Mouse (Mus musculus) hindbrain, embryonic 14.5 days (tissue): ENCODE results near the gene Serhl. TPM values are rescaled to one million over a fixed set of nuclear protein-coding genes. Genes with fewer than 3 reads are reported as not detected.

Experiments
- ATAC-seq: fragments of 200-750 bp; cut with Nextera tagmentation; 2 replicates; pipeline ENCODE4 v1.8.0; 2017; ENCODE audit warnings: moderate number of reproducible peaks, mild to moderate bottlenecking, moderate TSS enrichment, moderate library complexity; ENCODE audit not compliant: low FRiP score
- DNase-seq: peaks from one replicate; pipeline ENCODE4 v3.0.0-alpha.2; 2015; ENCODE audit warnings: low spot score
- H3K27ac ChIP-seq: fragments of 300-500 bp; sonication (generic); 2 replicates; pipeline ENCODE4 v1.5.1; 2014; ENCODE audit warnings: mild to moderate bottlenecking, moderate library complexity
- H3K27me3 ChIP-seq: fragments of 300-500 bp; sonication (generic); 2 replicates; pipeline ENCODE4 v1.6.1; 2014; ENCODE audit warnings: mild to moderate bottlenecking, low read length, mixed read lengths; ENCODE audit not compliant: control insufficient read depth, insufficient read depth
- H3K36me3 ChIP-seq: fragments of 300-500 bp; sonication (generic); replicated peaks from 2 replicates; pipeline ENCODE4 v1.6.1; 2014; ENCODE audit not compliant: control insufficient read depth, insufficient read depth
- H3K4me1 ChIP-seq: fragments of 300-500 bp; sonication (generic); replicated peaks from 2 replicates; pipeline ENCODE4 v1.6.1; 2014; ENCODE audit warnings: antibody characterized with exemption, low read length, mixed read lengths; ENCODE audit not compliant: control insufficient read depth, insufficient read depth
- H3K4me2 ChIP-seq: fragments of 300-500 bp; sonication (generic); replicated peaks from 2 replicates; pipeline ENCODE4 v1.6.1; 2014; ENCODE audit warnings: mild to moderate bottlenecking, moderate library complexity
- H3K4me3 ChIP-seq: fragments of 300-500 bp; sonication (generic); replicated peaks from 2 replicates; pipeline ENCODE4 v1.5.1; 2014; ENCODE audit warnings: mild to moderate bottlenecking, low read length
- H3K9ac ChIP-seq: fragments of 300-500 bp; sonication (generic); 2 replicates; pipeline ENCODE4 v1.6.1; 2014
- H3K9me3 ChIP-seq: fragments of 300-500 bp; sonication (generic); 2 replicates; pipeline ENCODE4 v1.6.1; 2016; ENCODE audit warnings: low read length; ENCODE audit not compliant: control insufficient read depth
- WGBS: fragments of 180-500 bp; shearing (Covaris S2); extraction: QIAGEN DNeasy Blood & Tissue Kit; methylation state at CpG from one replicate; pipeline ENCODE4 v1.1.7; 2014; 5-methylcytosine and 5-hydroxymethylcytosine counted together
- polyA plus RNA-seq: library from polyadenylated mRNA; unstranded; fragments of >200 nt; fragmentation: Nextera tagmentation; extraction: Ambion mirVana; gene quantifications from 2 replicates; pipeline ENCODE4 v1.2.1, GENCODE M21; 2014

Gene Serhl
- polyA plus RNA-seq, 1 experiment from 2014 or later, result 31.4 TPM

- ATAC-seq (no peak), DNase-seq (no peak)
- H3K27ac ChIP-seq, result no peak overlapping the region
- H3K4me3 ChIP-seq, result no peak overlapping the region
- H3K9ac ChIP-seq, result no peak overlapping the region
- WGBS, result 37% methylated on average over 3 of the region's 3 CpGs
- H3K27me3 ChIP-seq, result peaks cover 20% of the 10 kb centered on the region; the same call in 1 of the 2 replicates
- peaks cover 8% of the 10 kb centered on the region for H3K4me1 ChIP-seq
- no peaks in the 10 kb centered on the region for H3K9me3 ChIP-seq
- H3K4me2 ChIP-seq, result no peak overlapping the region
- no peaks in the 10 kb centered on the region for H3K36me3 ChIP-seq
These were observed 1.6 kb downstream of the Serhl start for GRCm38 (mm10) chr15:83090874-83091273.

DNA sequence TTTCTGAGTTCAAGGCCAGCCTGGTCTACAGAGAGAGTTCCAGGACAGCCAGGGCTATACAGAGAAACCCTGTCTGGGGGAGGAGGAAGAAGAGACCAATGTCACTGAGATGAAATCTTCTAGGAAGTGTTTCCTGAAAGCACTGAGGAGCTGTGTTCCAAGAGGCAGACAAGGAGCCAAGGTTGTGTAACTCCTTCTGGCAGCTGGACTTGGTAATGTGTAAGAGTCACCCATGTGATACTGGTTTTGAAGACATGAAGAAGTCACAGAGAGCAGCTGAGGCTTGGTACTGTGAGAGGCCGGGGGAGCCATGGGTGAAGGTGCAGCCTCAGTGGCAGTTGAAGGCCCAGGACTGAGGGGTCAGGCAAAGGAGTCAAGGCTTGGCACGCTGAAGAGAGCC, 4.4 kb downstream of the Serhl start:
- Histone ChIP-seq H3K36me3 (no peaks in the 10 kb centered on the region), H3K27me3 (peaks cover 16% of the 10 kb centered on the region), H3K9me3 (no peaks in the 10 kb centered on the region), H3K4me3 (no peak overlapping the region), H3K27ac (no peak overlapping the region), H3K4me1 (peaks cover 7% of the 10 kb centered on the region), H3K9ac (no peak overlapping the region), H3K4me2 (no peak overlapping the region)
- ATAC-seq (no peak), DNase-seq (no peak)
- 90% methylated on average over 2 of the region's 2 CpGs for WGBS

GRCm38 (mm10) chr15:83095950-83096349, 6.6 kb downstream of the Serhl start:
- 43% methylated on average over 2 of the region's 2 CpGs for WGBS
- no peaks in the 10 kb centered on the region for H3K9me3 ChIP-seq
- no peak overlapping the region for H3K27ac ChIP-seq
- H3K4me3 ChIP-seq, result no peak overlapping the region
- H3K36me3 ChIP-seq, result no peaks in the 10 kb centered on the region
- no peak for ATAC-seq
- no peak overlapping the region for H3K9ac ChIP-seq
- H3K4me1 ChIP-seq, result peaks cover 11% of the 10 kb centered on the region; the same call in 1 of the 2 replicates
- DNase-seq, result no peak
- H3K27me3 ChIP-seq, result peaks cover 8% of the 10 kb centered on the region
- H3K4me2 ChIP-seq, result no peak overlapping the region

GRCm38 (mm10) chr15:83099533-83100331, 10.4 kb downstream of the Serhl start:
- WGBS, result under 1% methylated on average over 31 of the region's 31 CpGs
- peaks cover 11% of the 10 kb centered on the region; the same call in 1 of the 2 replicates for H3K4me1 ChIP-seq
- no peak overlapping the region for H3K27ac ChIP-seq
- ATAC-seq, result peak; percentile 81
- H3K4me3 ChIP-seq, result peak overlapping the region; percentile 27
- H3K27me3 ChIP-seq, result peaks cover 8% of the 10 kb centered on the region
- DNase-seq, result peak; percentile 59
- peak overlapping the region; percentile 29 for H3K9ac ChIP-seq
- no peaks in the 10 kb centered on the region for H3K9me3 ChIP-seq
- H3K4me2 ChIP-seq, result peak overlapping the region; percentile 53
- H3K36me3 ChIP-seq, result no peaks in the 10 kb centered on the region

DNA sequence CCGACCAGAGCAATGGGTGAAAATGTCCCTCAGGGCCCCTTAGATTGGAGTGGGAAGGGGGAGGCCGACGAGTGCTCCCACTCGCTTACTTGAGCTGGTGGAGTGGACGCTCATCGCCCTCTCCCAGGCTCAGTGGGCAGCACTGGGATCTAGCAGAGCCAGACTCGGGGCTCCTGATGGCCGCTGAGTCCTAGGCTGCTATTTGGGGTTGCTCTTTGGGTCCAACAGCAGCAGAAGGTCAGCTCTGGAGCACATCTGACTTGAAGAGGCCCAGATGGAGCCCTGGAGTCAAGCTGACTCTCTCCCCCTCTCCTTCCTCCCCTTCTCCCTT, 11.0 kb downstream of the Serhl start:
- H3K9ac ChIP-seq, result peak overlapping the region; percentile 29
- WGBS, result 2% methylated on average over 8 of the region's 8 CpGs
- no peak for DNase-seq
- H3K27ac ChIP-seq, result no peak overlapping the region
- peaks cover 11% of the 10 kb centered on the region; the same call in 1 of the 2 replicates for H3K4me1 ChIP-seq
- peak overlapping the region; percentile 27 for H3K4me3 ChIP-seq
- 0 out of 2 replicates have a peak, but pooled peaks have one; percentile 8 for ATAC-seq
- peak overlapping the region; percentile 53 for H3K4me2 ChIP-seq
- H3K27me3 ChIP-seq, result peaks cover 8% of the 10 kb centered on the region
- no peaks in the 10 kb centered on the region for H3K9me3 ChIP-seq
- H3K36me3 ChIP-seq, result no peaks in the 10 kb centered on the region

DNA sequence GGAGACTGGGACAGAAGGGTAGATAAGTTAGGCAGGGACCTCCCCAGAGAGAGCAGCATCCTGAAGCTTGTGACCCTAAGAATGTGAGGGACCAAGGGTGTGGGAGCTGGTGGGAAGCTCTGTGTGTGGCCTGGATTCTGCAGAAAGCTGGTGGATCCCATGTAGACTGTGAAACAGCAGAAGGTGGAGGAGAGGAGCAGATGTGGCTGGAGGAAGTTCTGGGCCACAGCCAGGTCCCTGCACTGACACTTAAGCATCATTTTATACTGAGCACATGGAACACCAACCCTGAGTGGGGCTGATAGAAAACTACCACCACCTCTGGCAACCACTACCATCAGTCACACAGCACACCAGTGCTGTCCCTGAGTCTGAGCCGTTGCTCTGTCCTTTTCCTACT, 13.8 kb downstream of the Serhl start:
- no peak overlapping the region for H3K9ac ChIP-seq
- no peaks in the 10 kb centered on the region for H3K9me3 ChIP-seq
- WGBS, result 57% methylated on average over 1 of the region's 1 CpGs
- H3K4me1 ChIP-seq, result peaks cover 11% of the 10 kb centered on the region; the same call in 1 of the 2 replicates
- H3K27me3 ChIP-seq, result peaks cover 5% of the 10 kb centered on the region
- H3K36me3 ChIP-seq, result no peaks in the 10 kb centered on the region
- H3K4me2 ChIP-seq, result no peak overlapping the region
- ATAC-seq (no peak), DNase-seq (no peak)
- no peak overlapping the region for H3K4me3 ChIP-seq
- H3K27ac ChIP-seq, result no peak overlapping the region

DNA sequence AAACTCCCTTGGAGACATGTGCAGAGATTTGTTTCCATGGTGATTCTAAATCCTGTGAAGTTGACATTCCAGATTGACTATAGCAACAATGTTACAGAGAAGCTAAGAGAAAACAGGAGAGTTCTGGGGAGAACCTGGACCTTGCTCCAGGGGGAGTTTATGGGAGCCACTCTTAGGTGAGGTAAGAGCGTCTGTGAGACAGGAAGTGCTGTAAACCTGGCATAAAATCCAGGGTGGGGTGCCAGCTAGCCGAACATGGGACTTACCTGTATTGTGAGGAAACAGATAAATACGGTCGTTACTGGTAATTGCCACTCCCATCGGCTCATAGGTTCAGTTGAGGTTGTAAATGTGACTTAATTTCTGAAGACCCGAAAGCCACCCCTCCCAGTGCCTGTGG, 17.1 kb downstream of the Serhl start:
- H3K27ac ChIP-seq, result no peak overlapping the region
- no peaks in the 10 kb centered on the region for H3K27me3 ChIP-seq
- no peak overlapping the region for H3K9ac ChIP-seq
- H3K9me3 ChIP-seq, result no peaks in the 10 kb centered on the region
- H3K4me3 ChIP-seq, result no peak overlapping the region
- ATAC-seq, result no peak
- no peak for DNase-seq
- H3K36me3 ChIP-seq, result no peaks in the 10 kb centered on the region
- 89% methylated on average over 6 of the region's 6 CpGs for WGBS
- no peak overlapping the region for H3K4me2 ChIP-seq
- H3K4me1 ChIP-seq, result no peaks in the 10 kb centered on the region

DNA sequence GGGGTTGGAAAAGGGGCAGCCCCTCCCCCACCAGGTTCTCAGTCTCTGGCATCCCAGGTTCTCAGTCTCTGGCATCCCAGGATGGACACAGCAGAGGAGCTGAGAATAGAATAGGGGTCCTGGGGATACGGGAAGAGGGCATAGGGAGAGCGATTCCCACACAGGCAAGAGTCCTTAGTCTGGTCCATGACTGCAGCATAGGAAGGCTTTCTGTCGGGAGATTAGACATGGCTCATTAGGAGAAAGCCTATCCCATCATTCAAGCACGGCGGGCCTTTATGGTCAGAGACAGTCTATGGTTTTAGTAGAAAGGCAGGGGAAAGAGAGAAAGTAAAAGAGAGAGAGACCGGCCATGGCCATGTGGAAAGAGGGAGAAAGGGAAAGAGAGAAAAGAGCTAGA, 18.5 kb downstream of the Serhl start:
- Histone ChIP-seq H3K4me3 (no peak overlapping the region), H3K4me2 (no peak overlapping the region), H3K9me3 (no peaks in the 10 kb centered on the region), H3K27ac (no peak overlapping the region), H3K36me3 (no peaks in the 10 kb centered on the region), H3K27me3 (no peaks in the 10 kb centered on the region), H3K4me1 (no peaks in the 10 kb centered on the region), H3K9ac (no peak overlapping the region)
- ATAC-seq, result no peak
- 26% methylated on average over 6 of the region's 6 CpGs for WGBS
- DNase-seq, result no peak

DNA sequence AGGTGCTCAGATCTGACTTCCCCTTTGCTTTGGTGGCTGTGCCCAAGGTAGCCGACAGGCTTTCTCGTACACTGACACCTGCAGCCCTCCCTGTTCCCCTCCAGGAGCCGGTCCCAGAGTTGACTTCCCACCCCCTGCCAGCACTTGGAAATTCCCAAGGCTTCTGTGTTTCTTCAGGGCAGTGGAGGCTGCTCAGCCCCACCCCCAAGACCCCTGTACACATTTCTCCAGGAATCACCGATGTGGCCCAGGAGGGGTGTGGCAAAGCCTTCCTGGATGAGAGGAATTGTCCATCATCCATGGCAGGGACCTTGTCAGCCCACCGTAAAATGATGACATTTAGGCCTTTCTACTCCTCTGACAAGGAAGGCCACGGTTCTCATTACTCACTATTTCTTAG, 22.0 kb downstream of the Serhl start:
- H3K4me2 ChIP-seq, result no peak overlapping the region
- DNase-seq (no peak), ATAC-seq (no peak)
- no peaks in the 10 kb centered on the region for H3K9me3 ChIP-seq
- H3K4me1 ChIP-seq, result no peaks in the 10 kb centered on the region; the same call in 1 of the 2 replicates
- peaks cover 10% of the 10 kb centered on the region; the same call in 1 of the 2 replicates for H3K36me3 ChIP-seq
- H3K27me3 ChIP-seq, result no peaks in the 10 kb centered on the region
- H3K9ac ChIP-seq, result no peak overlapping the region
- H3K27ac ChIP-seq, result no peak overlapping the region
- no peak overlapping the region for H3K4me3 ChIP-seq
- WGBS, result 52% methylated on average over 6 of the region's 6 CpGs
